Mouse (Mus musculus): ENCODE measurements at regions not wholly inside any gene's neighbourhood (a gene's known extent, or its start where the extent isn't known, plus 50 kb on each side); places are given as distances from the start of the nearest gene placed in this dataset.

- no peaks in the 10 kb centered on the region for H3K27me3 ChIP-seq (ENCODE audit: control insufficient read depth, insufficient read depth, low read length)
- H3K4me2 ChIP-seq (ENCODE audit: low read depth, low read length, severe bottlenecking), result no peak overlapping the region
- H3K9ac ChIP-seq (ENCODE audit: low read length), result no peak overlapping the region
- H3K9me3 ChIP-seq (ENCODE audit: control insufficient read depth, low read length), result no peaks in the 10 kb centered on the region
- DNase-seq (ENCODE audit: low spot score) (no peak), ATAC-seq (replicated peaks; ENCODE audit: low FRiP score) (no peak)
- WGBS, result 68% methylated on average over 19 of the region's 19 CpGs
- H3K4me1 ChIP-seq (replicated peaks; ENCODE audit: control insufficient read depth, insufficient read depth, low read length), result peaks cover 4% of the 10 kb centered on the region; the same call in 1 of the 2 replicates
- H3K4me3 ChIP-seq (ENCODE audit: low read depth, low read length), result no peak overlapping the region
- H3K36me3 ChIP-seq (ENCODE audit: control insufficient read depth, insufficient read depth, low read length), result no peaks in the 10 kb centered on the region
- no peak overlapping the region for H3K27ac ChIP-seq (ENCODE audit: low read depth, low read length)
These were observed 343.6 kb upstream of the Fam19a5 start for GRCm38 (mm10) chr15:87200282-87201048.

GRCm38 (mm10) chr15:87201055-87201454, 343.0 kb upstream of the Fam19a5 start:
- Histone ChIP-seq H3K4me3 (ENCODE audit: low read depth, low read length) (no peak overlapping the region), H3K36me3 (ENCODE audit: control insufficient read depth, insufficient read depth, low read length) (no peaks in the 10 kb centered on the region), H3K27ac (ENCODE audit: low read depth, low read length) (no peak overlapping the region), H3K9me3 (ENCODE audit: control insufficient read depth, low read length) (no peaks in the 10 kb centered on the region), H3K4me2 (ENCODE audit: low read depth, low read length, severe bottlenecking) (no peak overlapping the region), H3K4me1 (replicated peaks; ENCODE audit: control insufficient read depth, insufficient read depth, low read length) (peaks cover 4% of the 10 kb centered on the region; the same call in 1 of the 2 replicates), H3K9ac (ENCODE audit: low read length) (no peak overlapping the region), H3K27me3 (ENCODE audit: control insufficient read depth, insufficient read depth, low read length) (no peaks in the 10 kb centered on the region)
- 32% methylated on average over 7 of the region's 7 CpGs for WGBS
- peak; percentile 33; the same call in 1 of the 2 replicates for ATAC-seq (replicated peaks; ENCODE audit: low FRiP score)
- no peak for DNase-seq (ENCODE audit: low spot score)

- Histone ChIP-seq H3K9me3 (ENCODE audit: control insufficient read depth, low read length) (no peaks in the 10 kb centered on the region), H3K9ac (ENCODE audit: low read length) (no peak overlapping the region), H3K36me3 (ENCODE audit: control insufficient read depth, insufficient read depth, low read length) (no peaks in the 10 kb centered on the region), H3K27ac (ENCODE audit: low read depth, low read length) (no peak overlapping the region), H3K4me3 (ENCODE audit: low read depth, low read length) (no peak overlapping the region), H3K4me2 (ENCODE audit: low read depth, low read length, severe bottlenecking) (no peak overlapping the region), H3K4me1 (replicated peaks; ENCODE audit: control insufficient read depth, insufficient read depth, low read length) (no peaks in the 10 kb centered on the region), H3K27me3 (ENCODE audit: control insufficient read depth, insufficient read depth, low read length) (no peaks in the 10 kb centered on the region)
- 74% methylated on average over 3 of the region's 3 CpGs for WGBS
- ATAC-seq (replicated peaks; ENCODE audit: low FRiP score), result no peak
- DNase-seq (ENCODE audit: low spot score), result no peak
These were observed 314.1 kb upstream of the Fam19a5 start for GRCm38 (mm10) chr15:87229951-87230350.

GRCm38 (mm10) chr15:87236096-87236495, 308.0 kb upstream of the Fam19a5 start:
- Histone ChIP-seq H3K4me1 (replicated peaks; ENCODE audit: control insufficient read depth, insufficient read depth, low read length) (no peaks in the 10 kb centered on the region), H3K27ac (ENCODE audit: low read depth, low read length) (no peak overlapping the region), H3K36me3 (ENCODE audit: control insufficient read depth, insufficient read depth, low read length) (no peaks in the 10 kb centered on the region), H3K9me3 (ENCODE audit: control insufficient read depth, low read length) (no peaks in the 10 kb centered on the region), H3K4me2 (ENCODE audit: low read depth, low read length, severe bottlenecking) (no peak overlapping the region), H3K27me3 (ENCODE audit: control insufficient read depth, insufficient read depth, low read length) (no peaks in the 10 kb centered on the region), H3K9ac (ENCODE audit: low read length) (no peak overlapping the region), H3K4me3 (ENCODE audit: low read depth, low read length) (no peak overlapping the region)
- no peak for DNase-seq (ENCODE audit: low spot score)
- 82% methylated on average over 3 of the region's 3 CpGs for WGBS
- no peak for ATAC-seq (replicated peaks; ENCODE audit: low FRiP score)

GRCm38 (mm10) chr15:87239057-87239456, 305.0 kb upstream of the Fam19a5 start:
- Histone ChIP-seq H3K9me3 (ENCODE audit: control insufficient read depth, low read length) (no peaks in the 10 kb centered on the region), H3K36me3 (ENCODE audit: control insufficient read depth, insufficient read depth, low read length) (no peaks in the 10 kb centered on the region), H3K9ac (ENCODE audit: low read length) (no peak overlapping the region), H3K4me1 (replicated peaks; ENCODE audit: control insufficient read depth, insufficient read depth, low read length) (no peaks in the 10 kb centered on the region), H3K4me2 (ENCODE audit: low read depth, low read length, severe bottlenecking) (no peak overlapping the region), H3K4me3 (ENCODE audit: low read depth, low read length) (no peak overlapping the region), H3K27me3 (ENCODE audit: control insufficient read depth, insufficient read depth, low read length) (no peaks in the 10 kb centered on the region), H3K27ac (ENCODE audit: low read depth, low read length) (no peak overlapping the region)
- WGBS, result 94% methylated on average over 11 of the region's 11 CpGs
- ATAC-seq (replicated peaks; ENCODE audit: low FRiP score), result no peak
- DNase-seq (ENCODE audit: low spot score), result no peak

GRCm38 (mm10) chr15:87261497-87261896, 282.6 kb upstream of the Fam19a5 start:
- H3K36me3 ChIP-seq (ENCODE audit: control insufficient read depth, insufficient read depth, low read length), result no peaks in the 10 kb centered on the region
- H3K4me2 ChIP-seq (ENCODE audit: low read depth, low read length, severe bottlenecking), result no peak overlapping the region
- ATAC-seq (replicated peaks; ENCODE audit: low FRiP score), result no peak
- H3K27ac ChIP-seq (ENCODE audit: low read depth, low read length), result no peak overlapping the region
- H3K9me3 ChIP-seq (ENCODE audit: control insufficient read depth, low read length), result no peaks in the 10 kb centered on the region
- H3K27me3 ChIP-seq (ENCODE audit: control insufficient read depth, insufficient read depth, low read length), result no peaks in the 10 kb centered on the region
- H3K4me3 ChIP-seq (ENCODE audit: low read depth, low read length), result no peak overlapping the region
- DNase-seq (ENCODE audit: low spot score), result no peak
- H3K4me1 ChIP-seq (replicated peaks; ENCODE audit: control insufficient read depth, insufficient read depth, low read length), result no peaks in the 10 kb centered on the region
- WGBS, result 90% methylated on average over 6 of the region's 6 CpGs
- H3K9ac ChIP-seq (ENCODE audit: low read length), result no peak overlapping the region

GRCm38 (mm10) chr15:87264906-87265305, 279.2 kb upstream of the Fam19a5 start:
- Histone ChIP-seq H3K9ac (ENCODE audit: low read length) (no peak overlapping the region), H3K27me3 (ENCODE audit: control insufficient read depth, insufficient read depth, low read length) (no peaks in the 10 kb centered on the region), H3K4me2 (ENCODE audit: low read depth, low read length, severe bottlenecking) (no peak overlapping the region), H3K27ac (ENCODE audit: low read depth, low read length) (no peak overlapping the region), H3K4me1 (replicated peaks; ENCODE audit: control insufficient read depth, insufficient read depth, low read length) (no peaks in the 10 kb centered on the region), H3K4me3 (ENCODE audit: low read depth, low read length) (no peak overlapping the region), H3K9me3 (ENCODE audit: control insufficient read depth, low read length) (no peaks in the 10 kb centered on the region), H3K36me3 (ENCODE audit: control insufficient read depth, insufficient read depth, low read length) (no peaks in the 10 kb centered on the region)
- DNase-seq (ENCODE audit: low spot score), result no peak
- ATAC-seq (replicated peaks; ENCODE audit: low FRiP score), result no peak

GRCm38 (mm10) chr15:87290987-87291529, 253.0 kb upstream of the Fam19a5 start:
- H3K9ac ChIP-seq (ENCODE audit: low read length), result no peak overlapping the region
- DNase-seq (ENCODE audit: low spot score), result no peak
- no peaks in the 10 kb centered on the region for H3K27me3 ChIP-seq (ENCODE audit: control insufficient read depth, insufficient read depth, low read length)
- ATAC-seq (replicated peaks; ENCODE audit: low FRiP score), result no peak
- H3K4me3 ChIP-seq (ENCODE audit: low read depth, low read length), result no peak overlapping the region
- H3K9me3 ChIP-seq (ENCODE audit: control insufficient read depth, low read length), result no peaks in the 10 kb centered on the region
- no peak overlapping the region for H3K27ac ChIP-seq (ENCODE audit: low read depth, low read length)
- H3K4me1 ChIP-seq (replicated peaks; ENCODE audit: control insufficient read depth, insufficient read depth, low read length), result no peaks in the 10 kb centered on the region
- H3K4me2 ChIP-seq (ENCODE audit: low read depth, low read length, severe bottlenecking), result no peak overlapping the region
- no peaks in the 10 kb centered on the region for H3K36me3 ChIP-seq (ENCODE audit: control insufficient read depth, insufficient read depth, low read length)
- WGBS, result 88% methylated on average over 7 of the region's 7 CpGs

GRCm38 (mm10) chr15:87319896-87320295, 224.2 kb upstream of the Fam19a5 start:
- Histone ChIP-seq H3K27me3 (ENCODE audit: control insufficient read depth, insufficient read depth, low read length) (no peaks in the 10 kb centered on the region), H3K9me3 (ENCODE audit: control insufficient read depth, low read length) (no peaks in the 10 kb centered on the region), H3K4me3 (ENCODE audit: low read depth, low read length) (no peak overlapping the region), H3K9ac (ENCODE audit: low read length) (no peak overlapping the region), H3K4me2 (ENCODE audit: low read depth, low read length, severe bottlenecking) (no peak overlapping the region), H3K4me1 (replicated peaks; ENCODE audit: control insufficient read depth, insufficient read depth, low read length) (no peaks in the 10 kb centered on the region), H3K27ac (ENCODE audit: low read depth, low read length) (no peak overlapping the region), H3K36me3 (ENCODE audit: control insufficient read depth, insufficient read depth, low read length) (no peaks in the 10 kb centered on the region)
- DNase-seq (ENCODE audit: low spot score), result no peak
- ATAC-seq (replicated peaks; ENCODE audit: low FRiP score), result no peak
